Mouse (Mus musculus): ENCODE results near the gene Crip2. TPM values are rescaled to one million over a fixed set of nuclear protein-coding genes. Genes with fewer than 3 reads are reported as not detected.

Gene Crip2
- polyA plus RNA-seq, 1 experiment = 2.3 TPM

DNA sequence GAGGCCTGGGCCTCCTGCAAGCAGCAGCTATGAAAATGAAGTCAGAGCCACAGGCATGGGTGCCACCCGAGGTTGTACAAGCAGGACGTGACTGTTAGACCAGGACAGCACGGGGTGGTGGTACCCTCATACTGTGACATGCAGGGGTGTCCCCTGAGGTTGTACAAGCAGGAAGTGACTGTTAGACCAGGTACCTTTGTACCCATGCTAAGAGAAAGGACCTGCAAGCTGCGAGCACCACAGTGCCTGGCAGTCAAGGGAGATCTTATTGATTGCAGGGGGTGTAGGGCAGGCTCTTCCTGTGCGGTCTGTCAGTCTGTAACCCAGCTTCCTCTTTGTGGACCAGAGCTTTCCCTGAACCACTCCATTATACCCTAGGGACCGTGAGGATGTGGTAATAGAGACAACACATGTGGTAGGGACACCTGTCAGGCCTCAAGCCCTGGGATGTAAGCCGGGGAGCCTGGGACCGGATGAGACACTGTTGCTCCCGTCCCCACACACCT, 28.0 kb downstream of the Crip2 start:
- Histone ChIP-seq H3K4me1 (ENCODE audit: control insufficient read depth, insufficient read depth, low read length) (peaks cover 14% of the 10 kb centered on the region), H3K4me3 (ENCODE audit: insufficient read depth, low read length) (peak overlapping the region; percentile 4; the same call in 1 of the 2 replicates), H3K27ac (ENCODE audit: insufficient read depth, low read depth, low read length) (no peak overlapping the region)
- no peak for TF ChIP-seq CTCF (IDR thresholded peaks at IDR 0.05; ENCODE audit: low read depth, low read length)
- no peak for TF ChIP-seq POLR2A (IDR thresholded peaks at IDR 0.05; ENCODE audit: borderline replicate concordance, low read depth, low read length)

DNA sequence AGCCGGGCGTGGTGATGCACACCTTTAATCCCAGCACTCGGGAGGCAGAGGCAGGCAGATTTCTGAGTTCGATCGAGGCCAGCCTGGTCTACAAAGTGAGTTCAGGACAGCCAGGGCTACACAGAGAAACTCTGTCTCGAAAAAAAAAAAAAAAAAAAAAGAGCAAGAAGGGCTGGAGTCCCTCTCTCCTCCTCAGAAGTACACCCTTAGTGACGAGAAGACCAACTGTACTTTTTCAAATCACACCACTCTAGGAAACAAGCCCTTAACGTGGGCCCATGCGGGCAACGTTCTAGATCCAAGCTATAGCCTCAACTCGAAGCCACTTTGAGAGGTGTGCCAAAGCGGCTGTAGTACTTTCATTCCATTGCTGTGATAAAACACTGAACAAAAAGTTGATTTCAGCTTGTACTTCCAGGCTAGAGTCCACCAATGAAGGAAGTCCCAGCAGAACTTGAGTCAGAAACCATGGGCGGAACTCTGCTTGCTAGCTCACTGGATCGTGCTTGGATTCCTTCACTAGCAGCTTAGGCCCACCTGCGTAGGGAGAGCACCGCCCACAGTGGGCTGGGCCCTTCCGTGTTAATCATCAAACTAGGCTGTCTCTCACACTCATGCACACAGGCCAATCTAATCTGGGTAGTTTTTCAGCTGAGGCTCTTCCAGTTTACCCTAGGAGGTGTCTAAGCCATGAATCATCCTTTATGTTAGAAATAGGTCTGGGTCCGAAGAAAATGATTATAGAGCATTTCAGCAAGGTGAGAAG, 37.1 kb downstream of the Crip2 start:
- Histone ChIP-seq H3K4me1 (ENCODE audit: control insufficient read depth, insufficient read depth, low read length) (no peaks in the 10 kb centered on the region), H3K4me3 (ENCODE audit: insufficient read depth, low read length) (no peak overlapping the region), H3K27ac (ENCODE audit: insufficient read depth, low read depth, low read length) (no peak overlapping the region)
- TF ChIP-seq CTCF (IDR thresholded peaks at IDR 0.05; ENCODE audit: low read depth, low read length) (no peak), POLR2A (IDR thresholded peaks at IDR 0.05; ENCODE audit: borderline replicate concordance, low read depth, low read length) (no peak)

DNA sequence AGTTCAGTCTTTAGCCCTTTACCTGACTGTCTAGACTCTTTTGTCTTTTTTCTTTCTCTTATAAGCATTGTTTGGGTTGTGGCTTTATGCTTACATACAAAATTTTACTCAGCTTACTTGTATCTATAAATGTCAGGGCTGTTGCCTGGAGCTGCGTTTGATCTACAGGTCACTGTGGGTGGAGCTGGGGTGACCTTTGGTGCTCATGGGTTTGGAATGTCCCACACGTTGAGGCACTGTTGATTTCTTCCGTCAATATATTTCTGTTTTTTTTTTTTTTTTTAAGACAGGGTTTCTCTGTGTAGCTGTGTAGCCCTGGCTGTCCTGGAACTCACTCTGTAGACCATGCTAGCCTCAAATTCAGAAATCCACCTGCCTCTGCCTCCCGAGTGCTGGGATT, 41.0 kb downstream of the Crip2 start:
- TF ChIP-seq POLR2A (IDR thresholded peaks at IDR 0.05; ENCODE audit: borderline replicate concordance, low read depth, low read length) = no peak
- TF ChIP-seq CTCF (IDR thresholded peaks at IDR 0.05; ENCODE audit: low read depth, low read length) = no peak

DNA sequence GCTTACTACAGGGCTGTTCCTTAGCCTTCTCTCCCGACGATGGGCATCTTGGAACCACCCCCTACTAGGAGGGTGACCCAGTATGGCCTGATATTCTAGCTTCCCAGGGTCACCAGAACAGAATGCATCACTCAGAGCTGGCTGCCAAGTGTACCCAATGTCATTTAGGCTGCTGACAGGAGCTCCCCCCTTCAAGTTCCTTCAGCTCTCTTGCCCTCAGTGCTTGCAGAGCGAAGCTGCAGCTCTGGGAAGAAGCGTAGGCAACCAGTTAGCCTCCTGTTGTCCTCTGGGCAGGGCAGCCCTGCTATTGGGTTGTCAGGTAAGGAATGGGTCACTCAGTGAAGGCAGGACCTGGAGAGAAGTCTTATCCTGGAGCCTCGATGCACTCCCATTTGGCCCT, 44.9 kb downstream of the Crip2 start:
- H3K4me1 ChIP-seq (ENCODE audit: control insufficient read depth, insufficient read depth, low read length) = no peaks in the 10 kb centered on the region
- no peak overlapping the region for H3K27ac ChIP-seq (ENCODE audit: insufficient read depth, low read depth, low read length)

More for the DNA sequence above, 41.0 kb downstream of the Crip2 start:
- Histone ChIP-seq H3K4me1 (ENCODE audit: control insufficient read depth, insufficient read depth, low read length) (no peaks in the 10 kb centered on the region), H3K27ac (ENCODE audit: insufficient read depth, low read depth, low read length) (no peak overlapping the region), H3K4me3 (ENCODE audit: insufficient read depth, low read length) (no peak overlapping the region)

DNA sequence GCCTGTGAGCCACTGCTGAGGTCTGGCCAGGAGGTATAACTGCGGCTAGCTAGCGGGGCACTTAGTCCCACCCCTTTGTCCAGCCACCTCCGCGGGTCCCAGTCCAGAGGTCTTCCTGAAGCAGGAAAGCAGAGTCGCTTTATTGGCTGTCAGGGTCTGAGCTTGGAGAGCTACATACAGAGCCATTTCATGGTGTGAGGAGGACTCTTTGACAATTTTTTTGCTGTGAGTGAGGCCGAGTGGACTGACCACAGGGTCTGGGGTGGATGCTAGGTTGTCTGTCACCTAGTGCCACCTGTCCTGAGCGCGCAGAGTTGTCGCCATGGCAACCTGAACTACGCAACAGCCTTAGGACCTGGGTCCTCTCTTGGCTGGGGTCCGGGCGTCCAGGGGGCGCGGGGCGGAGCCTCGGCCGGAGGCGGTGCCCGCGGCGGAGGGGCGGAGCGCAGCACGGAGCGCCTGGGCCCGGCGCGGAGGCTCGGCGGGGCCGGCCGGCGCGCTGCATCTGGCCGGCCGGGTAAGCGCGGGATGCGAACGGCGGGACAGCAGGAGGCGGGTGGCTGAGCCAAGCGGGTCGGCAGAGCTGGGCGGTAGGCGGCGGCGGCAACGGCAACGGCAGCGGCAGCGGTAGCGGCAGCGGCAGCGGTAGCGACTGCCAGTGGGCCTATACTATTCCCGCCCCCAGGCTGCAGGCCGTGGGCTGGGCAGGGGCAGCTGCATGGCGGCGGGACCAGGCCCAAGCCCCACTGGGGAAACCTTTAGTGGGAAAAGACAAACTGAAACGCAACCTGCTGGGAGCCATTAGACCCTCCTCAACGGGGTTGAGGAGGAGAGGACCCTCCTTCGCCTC, 45.6 kb downstream of the Crip2 start, which contains the start of gene Tmem121:
TSS of gene Tmem121 (plus strand) at position 489 of the 850 bp plus-strand sequence.
- Histone ChIP-seq H3K4me1 (ENCODE audit: control insufficient read depth, insufficient read depth, low read length) (no peaks in the 10 kb centered on the region), H3K4me3 (ENCODE audit: insufficient read depth, low read length) (peak within 1 kb of the TSS; percentile 35), H3K27ac (ENCODE audit: insufficient read depth, low read depth, low read length) (no peak within 1 kb of the TSS)
- TF ChIP-seq POLR2A (IDR thresholded peaks at IDR 0.05; ENCODE audit: borderline replicate concordance, low read depth, low read length) (no peak), CTCF (IDR thresholded peaks at IDR 0.05; ENCODE audit: low read depth, low read length) (no peak)

More for the DNA sequence above, 44.9 kb downstream of the Crip2 start:
- H3K4me3 ChIP-seq (ENCODE audit: insufficient read depth, low read length) = no peak overlapping the region
- TF ChIP-seq CTCF (IDR thresholded peaks at IDR 0.05; ENCODE audit: low read depth, low read length) = no peak
- no peak for TF ChIP-seq POLR2A (IDR thresholded peaks at IDR 0.05; ENCODE audit: borderline replicate concordance, low read depth, low read length)

DNA sequence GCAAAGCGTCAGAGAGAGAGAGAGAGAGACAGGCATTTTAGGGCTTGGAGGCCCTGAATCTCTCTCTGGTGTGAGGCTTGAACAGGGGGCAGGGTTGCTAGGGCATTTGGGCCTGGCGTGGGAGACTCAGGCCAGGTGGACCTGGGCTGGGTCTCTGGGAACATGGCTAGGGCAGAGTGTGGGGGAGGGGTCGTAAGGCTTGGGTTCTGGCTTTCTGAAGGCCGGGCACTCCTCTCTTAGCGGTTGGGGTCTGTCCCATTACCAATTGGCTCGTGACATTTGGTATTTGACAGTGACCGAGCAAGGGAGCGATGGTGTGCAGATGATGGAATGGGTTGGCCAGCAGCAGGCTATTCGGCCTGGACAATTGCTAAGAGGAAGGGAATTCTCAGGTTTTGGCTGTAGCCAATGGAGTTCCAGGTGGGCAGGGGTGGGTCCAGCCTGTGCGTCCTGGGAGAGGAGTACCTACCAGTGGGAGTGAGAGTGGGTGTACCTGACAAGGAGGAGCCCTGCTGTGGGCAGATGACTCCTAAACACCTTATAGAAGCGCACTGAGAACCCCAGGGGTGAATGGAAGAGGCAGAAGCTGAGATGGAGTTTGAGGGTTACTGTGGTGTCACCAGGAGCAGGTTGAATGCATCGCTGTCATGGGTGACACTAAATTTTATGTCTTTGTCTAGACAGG, 46.4 kb downstream of the Crip2 start:
- TF ChIP-seq POLR2A (IDR thresholded peaks at IDR 0.05; ENCODE audit: borderline replicate concordance, low read depth, low read length) (no peak), CTCF (IDR thresholded peaks at IDR 0.05; ENCODE audit: low read depth, low read length) (no peak)
- Histone ChIP-seq H3K27ac (ENCODE audit: insufficient read depth, low read depth, low read length) (no peak overlapping the region), H3K4me1 (ENCODE audit: control insufficient read depth, insufficient read depth, low read length) (no peaks in the 10 kb centered on the region), H3K4me3 (ENCODE audit: insufficient read depth, low read length) (peak overlapping the region; percentile 35)

DNA sequence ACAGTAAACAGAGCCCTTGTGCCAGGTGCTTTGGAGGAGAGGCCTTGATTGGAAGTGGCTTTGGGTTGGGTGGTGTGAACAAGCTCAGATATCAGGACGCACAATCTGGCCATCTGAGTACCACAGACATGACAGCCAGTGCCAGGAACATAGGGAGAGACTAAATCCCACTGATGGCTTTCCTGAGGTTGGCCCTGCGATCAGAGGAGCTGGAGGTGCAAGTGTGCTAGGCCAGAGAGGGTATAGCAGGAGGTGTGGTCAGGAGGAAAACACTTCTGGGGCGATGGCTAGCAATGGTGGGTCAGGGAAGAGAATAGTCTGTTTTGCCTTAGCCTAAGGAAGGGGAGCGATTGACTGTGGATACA, 47.0 kb downstream of the Crip2 start:
- TF ChIP-seq CTCF (IDR thresholded peaks at IDR 0.05; ENCODE audit: low read depth, low read length) (no peak), POLR2A (IDR thresholded peaks at IDR 0.05; ENCODE audit: borderline replicate concordance, low read depth, low read length) (no peak)
- Histone ChIP-seq H3K27ac (ENCODE audit: insufficient read depth, low read depth, low read length) (no peak overlapping the region), H3K4me1 (ENCODE audit: control insufficient read depth, insufficient read depth, low read length) (no peaks in the 10 kb centered on the region), H3K4me3 (ENCODE audit: insufficient read depth, low read length) (no peak overlapping the region)

DNA sequence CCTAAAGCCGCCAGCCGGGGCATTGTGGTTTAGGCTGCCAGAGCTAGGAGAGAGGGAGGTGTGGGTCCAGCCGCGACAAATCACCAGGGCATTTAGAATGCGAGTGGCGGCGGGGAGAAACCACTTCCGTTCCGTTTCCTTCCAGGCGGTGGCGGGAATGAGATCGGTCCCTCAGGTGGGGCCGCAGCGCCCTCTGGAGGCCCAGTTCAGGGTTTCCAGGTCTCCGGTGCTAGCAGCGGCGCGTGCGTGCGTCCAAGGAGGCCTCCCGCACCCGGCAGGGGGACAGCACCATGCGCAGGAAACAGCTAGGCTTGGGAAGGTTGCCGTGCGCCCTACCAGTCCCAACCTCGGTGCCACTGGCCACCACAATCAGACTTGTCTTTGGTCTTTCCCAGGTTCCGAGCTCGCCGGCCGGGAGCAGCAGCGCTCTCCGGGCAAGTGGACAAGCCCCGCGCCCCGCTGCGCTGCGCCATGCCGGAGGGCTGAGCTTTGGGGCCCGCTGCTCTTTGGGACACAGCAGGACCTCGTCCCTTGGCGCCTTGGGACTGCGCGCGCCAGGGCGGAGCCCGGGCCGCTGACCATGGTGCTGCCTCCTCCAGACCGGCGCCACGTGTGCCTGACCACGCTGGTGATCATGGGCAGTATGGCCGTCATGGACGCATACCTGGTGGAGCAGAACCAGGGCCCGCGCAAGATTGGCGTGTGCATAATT, 47.7 kb downstream of the Crip2 start:
- Histone ChIP-seq H3K4me3 (ENCODE audit: insufficient read depth, low read length) (no peak overlapping the region), H3K27ac (ENCODE audit: insufficient read depth, low read depth, low read length) (no peak overlapping the region)
- TF ChIP-seq CTCF (IDR thresholded peaks at IDR 0.05; ENCODE audit: low read depth, low read length) = peak; percentile 66
- no peak for TF ChIP-seq POLR2A (IDR thresholded peaks at IDR 0.05; ENCODE audit: borderline replicate concordance, low read depth, low read length)

More for the DNA sequence above, 47.7 kb downstream of the Crip2 start:
- no peaks in the 10 kb centered on the region for H3K4me1 ChIP-seq (ENCODE audit: control insufficient read depth, insufficient read depth, low read length)

Data from bone marrow macrophage, adult 2 months (primary cell).